Mouse (Mus musculus) spleen, adult 12 weeks (tissue): ENCODE measurements around the gene Tsfm.

Experiments
- DNase-seq: peaks from one replicate; pipeline ENCODE4 v3.0.0; 2022; ENCODE audit warnings: low spot score

Tsfm gene

DNA sequence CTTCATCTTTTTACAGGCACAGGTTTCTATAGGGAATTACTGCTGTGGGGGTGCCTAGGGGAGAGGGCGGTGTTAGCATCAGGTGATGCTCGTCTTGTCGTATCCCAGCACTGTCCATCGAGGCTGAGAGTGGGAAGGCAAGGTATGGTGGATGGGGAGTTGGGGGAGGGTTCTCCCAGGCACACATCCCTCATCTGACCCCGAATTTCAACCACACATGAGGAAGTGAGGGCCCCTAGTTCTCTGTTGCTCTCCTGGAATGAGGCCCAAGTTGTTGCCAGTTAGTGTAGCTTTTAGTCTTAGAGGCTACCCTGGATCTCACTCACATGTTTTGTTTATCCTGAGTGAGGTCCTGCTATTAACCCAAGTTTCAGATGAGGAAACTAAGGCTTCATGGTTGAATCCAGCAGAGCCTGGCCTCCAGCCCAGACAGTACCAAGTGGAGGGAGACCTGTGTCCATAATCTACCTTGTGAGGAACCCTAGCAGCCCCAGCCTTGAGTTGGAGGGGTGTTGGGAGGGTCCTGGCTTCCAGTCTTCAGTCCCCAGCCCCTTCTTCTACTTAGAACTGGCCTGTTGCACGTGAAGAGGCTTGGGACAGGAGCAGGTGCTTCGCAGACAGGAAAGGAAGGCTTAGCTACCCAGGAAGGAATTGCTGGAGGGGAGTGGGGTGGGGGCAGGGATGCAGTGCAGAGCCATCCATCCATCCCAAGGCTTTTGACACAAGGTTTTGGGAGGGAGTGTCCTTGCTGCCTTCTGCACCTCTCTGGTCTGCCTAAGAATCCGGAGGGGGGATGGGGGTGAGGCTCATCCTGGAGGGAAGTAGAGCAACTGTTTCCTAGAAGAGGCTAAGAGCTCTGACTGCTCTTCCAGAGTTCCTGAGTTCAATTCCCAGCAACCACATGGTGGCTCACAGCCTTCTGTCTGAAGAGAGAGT lies 43.2 kb downstream of the Tsfm start:
- DNase-seq, result no peak

DNA sequence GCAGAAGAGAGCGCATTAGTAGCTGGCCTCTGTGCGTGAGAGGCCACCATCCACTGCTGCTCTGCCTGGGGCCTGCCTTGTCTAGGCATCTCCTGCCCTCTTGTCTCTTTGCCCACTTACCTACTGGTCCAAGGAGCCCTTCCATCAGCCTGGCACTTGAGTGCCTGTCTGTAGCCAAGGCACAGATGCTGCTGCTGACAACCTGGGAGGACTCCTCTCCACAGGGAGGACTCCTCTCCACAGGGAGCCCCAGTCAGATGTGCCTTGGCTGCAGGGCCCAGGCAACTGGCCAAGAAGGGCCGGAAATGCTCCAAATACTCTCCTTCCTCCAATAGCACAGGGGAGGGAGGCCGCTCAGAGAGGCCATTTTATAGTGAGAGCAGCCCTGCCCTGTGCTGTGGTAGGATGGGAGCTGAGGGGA lies 44.1 kb downstream of the Tsfm start:
- no peak for DNase-seq

DNA sequence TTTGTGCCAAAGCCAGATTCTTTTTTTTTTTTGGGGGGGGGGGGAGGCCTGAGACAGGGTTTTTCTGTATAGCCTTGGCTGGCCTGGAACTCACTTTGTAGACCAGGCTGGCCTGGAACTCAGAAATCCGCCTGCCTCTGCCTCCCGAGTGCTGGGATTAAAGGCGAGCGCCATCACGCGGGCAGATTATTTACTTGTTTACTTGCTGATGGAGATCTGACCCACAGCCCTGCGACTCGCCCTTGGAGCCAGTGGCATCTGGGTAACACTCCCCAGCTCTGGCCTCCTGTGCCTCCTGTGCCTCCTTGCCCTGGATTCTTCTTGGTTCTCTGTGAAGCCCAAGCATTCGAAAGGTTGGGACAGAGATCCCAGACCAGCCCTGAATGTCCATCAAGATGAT lies 45.1 kb downstream of the Tsfm start:
- no peak for DNase-seq

DNA sequence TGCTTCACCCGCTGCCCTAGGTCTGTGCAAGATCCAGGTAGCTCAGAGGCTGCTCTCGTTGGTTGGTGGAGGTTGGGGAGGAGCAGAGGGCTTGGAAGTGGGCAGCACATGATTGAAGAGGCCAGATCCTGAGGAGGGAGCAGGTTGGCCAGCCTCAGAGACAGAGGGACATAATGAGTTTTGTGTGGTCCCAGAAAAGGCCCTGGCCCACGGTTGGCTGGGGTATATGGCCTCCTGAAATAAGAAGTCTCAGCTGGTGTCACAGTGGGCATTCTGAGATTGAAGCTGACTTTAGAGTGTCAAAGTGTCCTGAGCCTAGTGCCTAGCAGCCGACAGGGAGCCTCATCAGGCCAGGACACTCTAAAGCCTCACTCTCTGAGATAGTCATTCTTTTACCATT lies 45.5 kb downstream of the Tsfm start:
- no peak for DNase-seq

DNA sequence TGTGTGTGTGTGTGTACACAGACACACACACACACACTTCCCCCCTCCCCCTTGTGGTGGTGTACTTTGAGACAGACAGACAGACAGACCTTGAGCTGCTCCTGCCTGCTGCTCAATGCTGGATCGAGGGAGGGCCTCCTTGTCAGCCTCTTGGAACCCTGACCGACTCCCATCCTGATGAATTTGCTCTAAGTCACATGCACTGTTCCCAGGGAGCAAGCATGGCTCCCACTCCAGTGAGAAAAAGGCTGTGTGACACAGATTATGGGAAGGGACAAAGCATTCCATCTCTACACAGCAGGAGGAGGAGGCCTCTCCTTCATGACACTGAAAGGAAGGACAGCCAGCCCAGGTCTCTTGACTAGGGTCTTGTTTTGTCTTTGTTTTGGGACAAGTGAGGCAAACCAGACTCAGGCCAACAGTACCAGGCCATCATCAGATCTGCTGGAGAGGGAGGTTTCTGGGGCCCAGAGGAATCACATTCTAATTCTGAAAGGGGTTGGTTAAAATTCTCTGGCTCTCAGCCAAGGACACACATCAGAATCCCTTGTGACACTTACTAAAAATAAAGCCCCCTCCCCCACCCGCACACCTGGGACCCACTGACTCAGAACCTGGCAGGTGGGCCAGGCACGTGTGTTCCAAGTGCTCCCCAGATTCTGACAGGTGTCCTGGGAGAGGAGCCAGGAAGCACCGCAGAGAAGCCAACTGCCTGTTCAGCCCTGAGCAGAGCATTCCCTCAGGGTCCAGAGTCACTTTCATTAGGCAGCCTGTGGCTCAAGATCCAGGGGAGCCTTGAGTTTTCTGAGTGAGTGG lies 46.2 kb downstream of the Tsfm start:
- DNase-seq, result no peak

DNA sequence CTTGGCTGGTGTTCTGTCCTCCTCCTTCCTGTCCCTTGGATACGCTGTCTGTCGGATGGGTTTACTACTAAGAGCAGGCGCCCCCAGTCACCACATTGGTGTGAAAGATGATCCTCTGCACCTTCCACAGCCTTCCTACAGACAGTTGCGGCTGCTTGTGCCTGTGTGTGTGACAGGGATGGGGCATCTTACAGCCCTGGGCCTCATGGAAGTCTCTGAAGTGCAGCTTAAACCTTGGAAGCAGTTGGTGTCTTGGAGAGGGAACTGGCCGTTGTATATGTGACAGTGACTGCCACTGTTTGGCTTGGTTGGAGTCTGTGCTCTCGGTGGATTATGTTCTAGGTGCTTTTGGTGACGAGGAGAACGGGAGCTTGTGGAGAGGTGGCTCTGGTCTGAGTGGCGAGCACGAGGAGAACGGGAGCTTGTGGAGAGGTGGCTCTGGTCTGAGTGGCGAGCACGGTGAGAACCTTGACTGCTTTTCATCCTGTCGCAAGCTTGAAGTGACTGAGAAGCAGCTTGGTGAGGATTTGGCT lies 47.4 kb downstream of the Tsfm start:
- no peak for DNase-seq

DNA sequence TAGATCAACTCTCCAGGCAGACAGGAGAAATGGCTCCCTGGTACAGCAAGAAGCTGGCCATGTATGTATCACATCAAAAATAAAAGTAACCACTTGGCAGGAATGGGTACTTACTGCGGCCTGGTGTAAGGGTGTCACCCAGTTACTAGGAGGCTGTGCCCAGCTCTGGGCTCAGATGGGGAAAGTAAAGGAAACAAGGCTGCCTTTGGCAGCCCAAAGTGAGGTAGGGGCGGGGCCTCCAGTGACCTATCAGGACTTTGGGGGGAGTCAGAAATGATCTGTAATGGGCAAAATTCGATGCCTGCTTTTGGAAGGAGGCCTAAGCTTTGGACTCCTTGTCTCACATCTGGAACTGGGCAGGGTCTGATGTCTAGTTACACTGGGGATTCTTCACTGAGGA lies 48.9 kb downstream of the Tsfm start:
- DNase-seq, result no peak

DNA sequence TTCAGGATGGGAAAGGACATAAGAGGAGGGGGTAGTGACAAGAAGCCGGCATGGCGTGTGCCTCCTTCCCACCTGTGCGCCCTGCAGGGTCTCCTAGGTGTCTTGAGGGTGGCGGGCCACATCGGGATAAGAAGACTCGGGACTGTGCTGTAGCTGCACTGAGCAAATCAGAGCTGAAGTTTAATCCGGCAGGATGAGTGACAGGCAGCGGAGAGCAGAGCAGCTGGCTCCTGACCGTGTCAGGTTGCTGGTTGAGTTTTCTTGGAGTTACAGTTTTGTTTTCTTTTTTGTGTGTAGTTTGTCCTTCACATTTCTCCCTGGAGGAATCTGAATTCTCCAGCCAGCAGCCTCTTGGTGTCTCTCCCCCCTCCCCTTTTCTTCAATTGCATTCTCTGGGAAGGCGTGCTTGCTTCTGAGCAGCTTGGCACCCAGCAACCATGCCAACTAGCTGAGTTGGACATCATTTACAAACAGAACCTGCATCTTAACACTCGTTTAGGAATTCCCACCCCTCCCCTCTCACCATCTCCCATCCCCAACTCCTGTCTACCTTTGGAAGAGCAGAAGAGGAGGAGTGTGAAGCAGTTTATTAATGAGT lies 49.6 kb downstream of the Tsfm start:
- DNase-seq, result no peak

DNA sequence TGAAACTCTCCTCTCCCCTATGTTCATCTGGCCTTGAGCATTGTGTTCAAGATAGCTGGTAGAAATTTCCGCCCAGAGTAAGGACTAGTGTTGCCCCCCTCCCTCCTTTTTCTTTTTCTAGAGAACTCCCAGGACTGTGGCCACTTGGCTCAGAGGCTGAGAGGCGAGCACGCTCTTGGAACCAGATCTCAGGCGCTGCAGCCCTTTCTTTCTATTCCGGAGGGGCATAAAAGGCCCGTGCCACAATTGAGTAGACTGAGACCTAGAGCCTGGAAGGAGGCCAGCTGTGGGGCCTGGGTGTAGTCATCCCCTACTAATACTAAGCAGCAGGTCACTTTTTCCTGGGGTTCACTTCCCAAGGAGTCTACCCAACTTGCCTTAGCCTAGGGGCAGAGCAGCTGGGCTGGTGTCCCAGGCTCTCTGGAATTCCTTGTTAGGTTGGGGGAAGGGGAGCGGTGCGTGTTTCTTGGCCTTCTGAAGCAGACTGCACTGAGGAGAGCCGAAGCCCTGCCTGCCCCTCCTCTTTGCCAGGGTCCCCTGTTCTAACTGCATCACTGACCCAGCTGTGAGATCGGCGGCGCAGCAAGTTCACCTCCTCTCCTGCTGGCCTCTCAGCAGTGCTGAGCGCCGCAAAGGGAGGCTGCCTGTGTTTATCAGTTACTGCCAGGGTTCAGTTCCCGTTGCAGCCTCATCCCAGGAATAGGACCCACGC lies 50.3 kb downstream of the Tsfm start:
- no peak for DNase-seq

DNA sequence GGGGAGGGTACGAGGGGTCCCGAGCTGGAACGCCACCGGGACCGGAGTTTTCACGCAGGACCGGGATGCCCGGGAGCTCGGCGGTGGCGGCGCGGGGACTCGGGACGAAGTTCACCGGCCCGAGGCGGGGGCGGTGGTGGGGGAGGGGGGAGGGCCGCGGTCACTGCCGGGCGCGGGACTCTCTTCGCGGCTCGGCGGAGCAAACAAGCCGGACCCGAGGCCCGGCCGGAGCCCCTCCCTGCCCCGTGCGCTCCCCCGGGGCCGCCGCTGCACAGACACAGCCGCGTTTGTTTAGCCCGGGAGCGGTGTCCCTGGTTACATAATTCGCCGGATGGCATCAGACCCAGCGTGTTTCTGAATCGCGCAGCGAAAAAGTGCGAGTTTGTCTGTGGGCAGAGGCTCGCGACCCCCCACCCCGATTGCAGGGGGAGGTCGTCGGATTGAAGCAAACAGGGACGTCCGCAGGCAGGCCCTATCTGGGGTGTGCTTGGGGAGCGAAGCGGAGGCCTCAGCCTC lies 50.9 kb downstream of the Tsfm start:
- DNase-seq, result no peak

DNA sequence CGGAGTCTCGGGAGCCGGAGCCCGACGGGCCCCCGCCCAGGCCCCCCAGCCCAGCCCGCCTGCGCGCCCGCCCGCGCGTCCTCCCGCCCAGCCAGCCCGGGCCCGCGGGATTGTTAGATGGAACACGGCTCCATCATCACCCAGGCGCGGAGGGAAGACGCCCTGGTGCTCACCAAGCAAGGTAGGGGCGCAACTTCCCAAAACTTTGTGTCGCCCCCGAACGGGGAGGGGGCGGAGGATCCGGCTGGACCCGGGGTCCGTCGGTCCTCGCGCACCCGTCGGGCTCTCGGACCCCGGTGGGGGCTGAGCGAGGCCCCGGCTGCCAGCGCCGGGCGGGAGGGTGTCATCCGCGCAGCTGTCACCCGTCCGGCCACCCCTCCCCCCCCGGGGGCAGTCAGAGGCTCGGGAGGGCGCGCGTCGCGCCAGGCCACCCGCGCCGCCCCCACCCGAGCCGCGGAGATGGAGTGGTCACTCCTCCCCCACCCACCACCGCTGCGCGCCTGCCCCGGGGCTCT lies 51.5 kb downstream of the Tsfm start:
- peak; percentile 19 for DNase-seq

DNA sequence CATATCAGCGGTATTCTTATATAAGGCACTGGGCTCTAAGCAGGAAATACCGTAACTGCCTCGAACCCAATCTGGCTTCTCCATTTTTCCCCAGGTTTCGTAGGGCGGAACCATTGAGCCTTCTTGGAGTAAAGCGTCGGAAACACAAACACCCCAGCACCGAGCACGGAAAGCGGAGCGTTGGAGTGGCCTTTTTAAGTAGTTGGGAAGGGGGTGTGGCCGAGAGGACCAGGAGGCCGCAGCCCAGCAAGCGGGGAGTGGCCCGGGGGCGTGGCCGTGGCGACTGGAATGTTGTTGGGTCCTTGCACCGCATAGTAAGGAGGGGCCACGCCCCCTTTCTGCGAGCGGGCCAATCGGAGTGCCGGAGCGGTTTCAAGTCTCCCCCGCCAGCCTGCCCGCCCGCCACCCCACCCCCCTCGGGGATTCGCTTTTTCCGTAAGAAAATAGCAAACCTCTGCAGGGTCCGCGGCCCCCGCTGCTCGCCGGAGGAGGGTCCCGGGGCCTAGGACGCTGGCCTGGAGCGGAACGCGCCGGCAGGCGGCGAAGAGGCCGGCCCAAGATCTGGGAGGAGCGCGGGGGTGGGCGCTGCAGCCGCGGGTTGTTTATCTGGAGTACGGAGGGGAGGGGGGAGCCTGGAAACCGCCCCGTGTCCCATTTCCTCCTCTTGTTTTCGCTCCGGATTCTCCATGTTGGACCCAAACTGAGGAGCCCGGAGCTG lies 52.2 kb downstream of the Tsfm start, which contains the start of gene Ctdsp2:
Gene Ctdsp2 (plus strand): TSS at position 441 of the 718 bp plus-strand sequence.
- DNase-seq, result peak; percentile 89

DNA sequence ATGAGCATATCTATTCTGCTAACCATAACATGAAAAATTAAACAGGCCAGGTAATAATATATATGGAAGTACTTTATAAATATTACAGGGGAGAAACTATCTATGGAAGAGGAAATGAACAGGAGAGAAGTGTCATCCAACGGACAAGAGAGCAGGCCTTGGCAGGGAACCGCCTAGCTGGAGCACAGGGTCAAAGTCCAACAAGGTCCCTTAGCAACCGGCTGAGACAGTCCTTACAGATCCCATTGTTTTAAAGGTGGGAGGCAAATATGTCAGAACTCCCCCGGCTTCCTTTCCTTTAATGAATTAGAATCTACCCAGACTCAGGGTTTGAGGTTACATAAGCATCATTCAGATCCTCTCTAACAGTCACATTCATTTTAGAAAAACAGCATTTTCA lies 53.6 kb downstream of the Tsfm start:
- no peak for DNase-seq

DNA sequence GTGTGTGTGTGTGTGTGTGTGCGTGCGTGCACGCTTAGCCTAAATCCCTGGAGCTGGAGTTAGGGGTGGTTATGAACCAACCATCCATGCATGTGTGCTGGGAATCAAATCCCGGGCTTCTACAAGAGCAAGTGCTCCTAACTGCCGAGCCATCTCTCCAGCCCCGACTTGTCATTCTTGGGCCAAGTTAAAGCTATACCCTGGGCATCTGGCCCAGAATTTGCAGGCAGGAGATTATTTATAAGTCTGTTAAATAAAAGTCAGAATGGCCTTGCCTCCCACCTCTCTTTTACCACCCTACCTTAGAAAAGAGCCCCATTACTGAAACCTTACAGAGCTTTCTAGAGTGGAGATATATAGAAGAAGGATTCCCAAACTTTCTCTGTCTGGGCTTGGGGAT lies 54.9 kb downstream of the Tsfm start:
- no peak for DNase-seq

DNA sequence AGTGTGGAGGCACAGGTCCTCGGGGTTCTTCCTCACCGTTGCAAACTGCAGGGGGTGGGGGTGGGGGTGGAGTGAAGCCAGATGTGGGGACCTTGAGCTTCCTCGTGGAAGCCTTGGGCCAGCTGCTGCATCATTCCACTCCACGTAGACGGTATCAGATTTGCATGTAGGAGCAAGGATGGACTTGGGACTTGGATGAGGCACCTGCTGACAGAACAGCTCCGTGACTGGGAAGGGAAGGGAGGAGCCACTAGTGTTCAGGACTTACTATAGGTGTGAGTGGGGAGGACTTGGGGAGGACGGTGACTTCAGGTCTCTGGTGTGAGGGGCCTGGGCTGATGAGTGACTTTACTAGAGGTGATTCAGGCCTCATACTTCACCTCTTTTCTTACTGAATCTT lies 57.7 kb downstream of the Tsfm start:
- DNase-seq, result no peak

DNA sequence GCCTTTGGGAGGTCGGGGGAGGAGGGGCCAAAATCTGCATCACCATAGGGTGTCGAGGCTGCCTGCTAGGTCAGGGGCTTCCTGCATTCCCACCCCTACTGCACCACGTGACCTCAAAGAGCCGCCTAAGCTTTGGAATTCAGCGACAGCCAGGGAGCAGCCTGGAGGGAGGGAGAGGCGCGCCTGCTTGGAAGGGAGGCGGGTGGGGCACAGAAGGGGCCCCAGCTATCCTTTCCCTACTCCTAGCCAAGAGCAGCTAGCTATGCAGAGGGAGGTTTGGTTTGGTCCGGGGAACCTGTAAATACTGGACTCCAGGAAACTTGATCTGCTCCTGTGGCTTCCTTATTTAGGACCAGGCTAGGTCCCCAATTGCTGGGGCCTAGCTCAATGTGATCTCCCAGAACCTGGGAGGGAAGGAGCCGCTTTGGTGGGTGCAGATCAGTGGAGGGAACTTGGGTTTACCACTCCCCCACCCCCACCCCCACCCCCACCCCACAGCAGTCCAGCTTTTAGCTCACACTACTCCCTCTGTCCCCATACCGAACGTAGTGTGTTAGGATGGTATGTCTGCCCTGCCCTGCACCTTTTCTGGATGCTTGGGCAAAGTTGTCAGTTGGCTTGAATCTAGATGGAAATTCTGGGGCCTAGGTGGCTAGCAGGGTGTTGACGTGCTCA lies 58.5 kb downstream of the Tsfm start:
- DNase-seq, result no peak

DNA sequence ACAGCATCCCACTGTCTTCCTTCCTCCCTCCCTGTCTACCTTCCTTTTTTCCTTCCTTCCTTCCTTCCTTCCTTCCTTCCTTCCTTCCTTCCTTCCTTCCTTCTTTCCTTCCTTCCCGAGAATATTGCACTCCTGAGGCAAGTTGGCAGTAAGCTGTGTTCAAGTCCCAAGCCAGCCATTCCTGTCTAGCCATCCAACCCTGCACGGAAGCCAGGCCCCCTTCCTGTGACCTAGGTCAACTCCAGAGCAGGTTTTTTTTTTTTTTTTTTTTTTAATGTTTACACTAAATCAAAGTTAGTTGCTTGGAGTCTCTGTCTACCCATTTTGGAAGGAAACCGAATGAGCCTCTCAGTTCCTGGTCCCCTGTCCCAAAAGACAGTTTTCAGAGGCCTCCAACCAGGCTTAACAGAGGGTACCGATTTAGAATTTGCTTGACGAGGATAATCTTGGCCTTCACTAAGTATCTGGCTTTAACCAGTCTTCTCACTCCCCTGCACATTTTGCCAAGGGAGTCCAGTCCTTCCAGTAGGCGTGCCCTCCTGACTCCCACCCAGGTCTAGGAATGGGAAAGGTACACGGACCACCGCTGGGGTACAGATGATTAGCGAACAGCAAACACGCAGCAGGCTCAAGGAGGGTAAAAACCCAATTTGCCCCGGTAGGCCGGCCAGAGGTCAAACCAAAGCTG lies 59.1 kb downstream of the Tsfm start:
- DNase-seq, result no peak

DNA sequence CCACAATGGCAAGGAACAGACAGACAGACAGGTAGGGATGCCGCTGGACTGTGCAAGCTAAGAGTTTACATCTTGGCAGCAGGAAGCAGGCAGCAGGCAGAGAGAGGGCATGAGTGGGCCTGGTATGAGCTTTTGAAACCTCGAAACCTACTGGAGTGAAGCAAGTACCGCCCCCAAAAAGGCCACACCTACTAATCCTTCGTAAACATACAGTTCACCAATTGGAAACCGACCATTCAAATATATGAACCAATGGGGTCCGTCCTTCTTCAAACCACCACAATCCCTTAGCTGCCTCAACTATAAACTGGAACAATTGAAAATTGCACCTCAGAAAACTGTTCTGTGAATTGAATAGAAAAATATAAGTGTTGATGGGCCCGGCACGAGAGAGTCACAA lies 66.8 kb downstream of the Tsfm start:
- DNase-seq, result no peak

DNA sequence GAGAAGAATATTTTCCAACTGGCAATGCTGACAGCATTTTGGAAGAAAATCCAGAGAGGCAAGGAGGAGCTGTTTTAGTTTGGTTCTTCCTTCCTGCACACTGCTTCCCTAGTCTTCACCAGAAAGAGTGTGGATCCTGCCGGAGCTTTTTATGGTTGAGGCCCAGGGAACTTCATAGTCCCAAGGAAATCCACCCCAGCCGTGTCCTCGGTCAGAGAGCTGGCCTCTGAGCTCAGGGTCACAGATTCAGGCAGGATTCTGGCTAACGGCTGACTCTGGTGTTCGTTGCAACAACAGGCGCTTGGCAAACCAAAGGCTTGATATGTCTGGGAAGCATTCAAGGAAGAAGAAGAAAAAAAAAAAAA lies 67.7 kb downstream of the Tsfm start:
- no peak for DNase-seq
